Mouse (Mus musculus): Measurements from ENCODE around the gene Elp1. TPM values are rescaled to one million over a fixed set of nuclear protein-coding genes. Genes with fewer than 3 reads are reported as not detected.

Elp1 gene
- polyA plus RNA-seq, 1 experiment from 2014 or later, result 78.2 TPM

- Histone ChIP-seq H3K4me1 (ENCODE audit: control insufficient read depth, insufficient read depth, low read length) (no peaks in the 10 kb centered on the region), H3K4me2 (ENCODE audit: low read length) (no peak overlapping the region), H3K27me3 (replicated peaks; ENCODE audit: control insufficient read depth, insufficient read depth, low read length) (no peaks in the 10 kb centered on the region), H3K36me3 (ENCODE audit: control insufficient read depth, insufficient read depth, low read length) (peaks cover 50% of the 10 kb centered on the region), H3K9ac (ENCODE audit: low read length) (no peak overlapping the region), H3K27ac (ENCODE audit: low read depth, low read length) (no peak overlapping the region), H3K9me3 (replicated peaks; ENCODE audit: control insufficient read depth, low read length) (no peaks in the 10 kb centered on the region), H3K4me3 (ENCODE audit: low read depth, low read length) (no peak overlapping the region)
- DNase-seq (ENCODE audit: low spot score) (no peak), ATAC-seq (no peak)
- WGBS, result 72% methylated on average over 3 of the region's 3 CpGs
Observed at GRCm38 (mm10) chr4:56811642-56812041, 9.5 kb upstream of the Elp1 start.

- Histone ChIP-seq H3K36me3 (ENCODE audit: control insufficient read depth, insufficient read depth, low read length) (peaks cover 57% of the 10 kb centered on the region), H3K4me1 (ENCODE audit: control insufficient read depth, insufficient read depth, low read length) (no peaks in the 10 kb centered on the region), H3K27ac (ENCODE audit: low read depth, low read length) (no peak overlapping the region), H3K4me2 (ENCODE audit: low read length) (no peak overlapping the region), H3K4me3 (ENCODE audit: low read depth, low read length) (no peak overlapping the region), H3K9ac (ENCODE audit: low read length) (no peak overlapping the region), H3K9me3 (replicated peaks; ENCODE audit: control insufficient read depth, low read length) (no peaks in the 10 kb centered on the region), H3K27me3 (replicated peaks; ENCODE audit: control insufficient read depth, insufficient read depth, low read length) (no peaks in the 10 kb centered on the region)
- DNase-seq (ENCODE audit: low spot score), result no peak
- 87% methylated on average over 4 of the region's 4 CpGs for WGBS
- no peak for ATAC-seq
Observed at GRCm38 (mm10) chr4:56809050-56809449, 6.9 kb upstream of the Elp1 start.

GRCm38 (mm10) chr4:56802669-56803150, 579 bp upstream of the Elp1 start:
- DNase-seq (ENCODE audit: low spot score) (no peak), ATAC-seq (no peak)
- WGBS, result 2% methylated on average over 25 of the region's 25 CpGs

GRCm38 (mm10) chr4:56791373-56791772, 10.8 kb downstream of the Elp1 start:
- H3K36me3 ChIP-seq (ENCODE audit: control insufficient read depth, insufficient read depth, low read length), result peaks cover 93% of the 10 kb centered on the region
- peak; percentile 45 for DNase-seq (ENCODE audit: low spot score)
- no peaks in the 10 kb centered on the region for H3K9me3 ChIP-seq (replicated peaks; ENCODE audit: control insufficient read depth, low read length)
- H3K27me3 ChIP-seq (replicated peaks; ENCODE audit: control insufficient read depth, insufficient read depth, low read length), result no peaks in the 10 kb centered on the region
- WGBS, result 37% methylated on average over 1 of the region's 1 CpGs
- peak; percentile 44; the same call in 1 of the 2 replicates for ATAC-seq
- no peaks in the 10 kb centered on the region for H3K4me1 ChIP-seq (ENCODE audit: control insufficient read depth, insufficient read depth, low read length)
- H3K27ac ChIP-seq (ENCODE audit: low read depth, low read length), result no peak overlapping the region
- H3K4me3 ChIP-seq (ENCODE audit: low read depth, low read length), result no peak overlapping the region
- no peak overlapping the region for H3K9ac ChIP-seq (ENCODE audit: low read length)
- H3K4me2 ChIP-seq (ENCODE audit: low read length), result no peak overlapping the region

More at GRCm38 (mm10) chr4:56802669-56803150, 579 bp upstream of the Elp1 start:
- Histone ChIP-seq H3K4me1 (ENCODE audit: control insufficient read depth, insufficient read depth, low read length) (peaks cover 7% of the 10 kb centered on the region), H3K27me3 (replicated peaks; ENCODE audit: control insufficient read depth, insufficient read depth, low read length) (no peaks in the 10 kb centered on the region), H3K9me3 (replicated peaks; ENCODE audit: control insufficient read depth, low read length) (no peaks in the 10 kb centered on the region), H3K36me3 (ENCODE audit: control insufficient read depth, insufficient read depth, low read length) (peaks cover 49% of the 10 kb centered on the region), H3K27ac (ENCODE audit: low read depth, low read length) (peak overlapping the region; percentile 72; the same call in 1 of the 2 replicates), H3K4me2 (ENCODE audit: low read length) (peak overlapping the region; percentile 71), H3K9ac (ENCODE audit: low read length) (peak overlapping the region; percentile 90), H3K4me3 (ENCODE audit: low read depth, low read length) (peak overlapping the region; percentile 93)

- Histone ChIP-seq H3K4me1 (ENCODE audit: control insufficient read depth, insufficient read depth, low read length) (no peaks in the 10 kb centered on the region), H3K36me3 (ENCODE audit: control insufficient read depth, insufficient read depth, low read length) (peaks cover 93% of the 10 kb centered on the region), H3K9me3 (replicated peaks; ENCODE audit: control insufficient read depth, low read length) (no peaks in the 10 kb centered on the region), H3K4me3 (ENCODE audit: low read depth, low read length) (no peak overlapping the region), H3K4me2 (ENCODE audit: low read length) (no peak overlapping the region), H3K9ac (ENCODE audit: low read length) (no peak overlapping the region), H3K27me3 (replicated peaks; ENCODE audit: control insufficient read depth, insufficient read depth, low read length) (no peaks in the 10 kb centered on the region), H3K27ac (ENCODE audit: low read depth, low read length) (no peak overlapping the region)
- WGBS, result 80% methylated on average over 1 of the region's 1 CpGs
- DNase-seq (ENCODE audit: low spot score), result no peak
- ATAC-seq, result no peak
Observed at GRCm38 (mm10) chr4:56771065-56771464, 31.1 kb downstream of the Elp1 start.

GRCm38 (mm10) chr4:56768913-56769312, 33.2 kb downstream of the Elp1 start:
- Histone ChIP-seq H3K4me1 (ENCODE audit: control insufficient read depth, insufficient read depth, low read length) (no peaks in the 10 kb centered on the region), H3K36me3 (ENCODE audit: control insufficient read depth, insufficient read depth, low read length) (peaks cover 95% of the 10 kb centered on the region), H3K27ac (ENCODE audit: low read depth, low read length) (no peak overlapping the region), H3K4me2 (ENCODE audit: low read length) (no peak overlapping the region), H3K4me3 (ENCODE audit: low read depth, low read length) (no peak overlapping the region), H3K9ac (ENCODE audit: low read length) (no peak overlapping the region), H3K9me3 (replicated peaks; ENCODE audit: control insufficient read depth, low read length) (no peaks in the 10 kb centered on the region), H3K27me3 (replicated peaks; ENCODE audit: control insufficient read depth, insufficient read depth, low read length) (no peaks in the 10 kb centered on the region)
- ATAC-seq, result no peak
- no peak for DNase-seq (ENCODE audit: low spot score)
- WGBS, result 95% methylated on average over 7 of the region's 7 CpGs

GRCm38 (mm10) chr4:56767861-56768284, 34.3 kb downstream of the Elp1 start:
- H3K27me3 ChIP-seq (replicated peaks; ENCODE audit: control insufficient read depth, insufficient read depth, low read length), result no peaks in the 10 kb centered on the region
- no peak for ATAC-seq
- H3K36me3 ChIP-seq (ENCODE audit: control insufficient read depth, insufficient read depth, low read length), result peaks cover 91% of the 10 kb centered on the region
- no peak overlapping the region for H3K4me3 ChIP-seq (ENCODE audit: low read depth, low read length)
- H3K9me3 ChIP-seq (replicated peaks; ENCODE audit: control insufficient read depth, low read length), result no peaks in the 10 kb centered on the region
- no peak overlapping the region for H3K9ac ChIP-seq (ENCODE audit: low read length)
- H3K4me1 ChIP-seq (ENCODE audit: control insufficient read depth, insufficient read depth, low read length), result no peaks in the 10 kb centered on the region
- no peak overlapping the region for H3K4me2 ChIP-seq (ENCODE audit: low read length)
- 81% methylated on average over 5 of the region's 5 CpGs for WGBS
- DNase-seq (ENCODE audit: low spot score), result no peak
- no peak overlapping the region for H3K27ac ChIP-seq (ENCODE audit: low read depth, low read length)

- WGBS, result 96% methylated on average over 1 of the region's 1 CpGs
- no peak overlapping the region for H3K27ac ChIP-seq (ENCODE audit: low read depth, low read length)
- H3K36me3 ChIP-seq (ENCODE audit: control insufficient read depth, insufficient read depth, low read length), result peaks cover 93% of the 10 kb centered on the region
- no peaks in the 10 kb centered on the region for H3K9me3 ChIP-seq (replicated peaks; ENCODE audit: control insufficient read depth, low read length)
- no peaks in the 10 kb centered on the region for H3K4me1 ChIP-seq (ENCODE audit: control insufficient read depth, insufficient read depth, low read length)
- H3K9ac ChIP-seq (ENCODE audit: low read length), result no peak overlapping the region
- no peak overlapping the region for H3K4me2 ChIP-seq (ENCODE audit: low read length)
- DNase-seq (ENCODE audit: low spot score), result no peak
- no peak for ATAC-seq
- H3K4me3 ChIP-seq (ENCODE audit: low read depth, low read length), result no peak overlapping the region
- H3K27me3 ChIP-seq (replicated peaks; ENCODE audit: control insufficient read depth, insufficient read depth, low read length), result no peaks in the 10 kb centered on the region
Observed at GRCm38 (mm10) chr4:56757693-56758092, 44.4 kb downstream of the Elp1 start.

GRCm38 (mm10) chr4:56756966-56757600, 45.0 kb downstream of the Elp1 start:
- Histone ChIP-seq H3K27me3 (replicated peaks; ENCODE audit: control insufficient read depth, insufficient read depth, low read length) (no peaks in the 10 kb centered on the region), H3K9me3 (replicated peaks; ENCODE audit: control insufficient read depth, low read length) (no peaks in the 10 kb centered on the region), H3K4me2 (ENCODE audit: low read length) (no peak overlapping the region), H3K9ac (ENCODE audit: low read length) (no peak overlapping the region), H3K36me3 (ENCODE audit: control insufficient read depth, insufficient read depth, low read length) (peaks cover 90% of the 10 kb centered on the region), H3K27ac (ENCODE audit: low read depth, low read length) (no peak overlapping the region), H3K4me3 (ENCODE audit: low read depth, low read length) (no peak overlapping the region), H3K4me1 (ENCODE audit: control insufficient read depth, insufficient read depth, low read length) (no peaks in the 10 kb centered on the region)
- DNase-seq (ENCODE audit: low spot score) (no peak), ATAC-seq (no peak)
- 94% methylated on average over 10 of the region's 10 CpGs for WGBS
